Comparison of ENCODE assay signal across 24 mouse cellular contexts in genomic region chr1:174700871-174701270, GRCm38 (mm10).
DNase-seq lines count a peak whose midpoint lies in the region; ATAC-seq and TF ChIP-seq lines count a peak whose summit lies in the region.
"Had no signal": no experiment of that assay in that cellular context is flagged by ENCODE, and none has a peak within 500 bp of the region (broad histone marks: within the 10 kb centered on the region; RNA-seq: fewer than 3 reads in every experiment).

No protein-coding gene starts in this region.

- TF ChIP-seq CTCF in lung, embryonic 14.5 days (IDR thresholded peaks at IDR 0.05; ENCODE audit: low read depth): no peak

- H3K9me3 ChIP-seq in lung, embryonic 14.5 days (ENCODE audit: low read depth, low read length): no peaks in the 10 kb centered on the region
- no peaks in the 10 kb centered on the region for H3K9me3 ChIP-seq in lung, embryonic 16.5 days (ENCODE audit: control insufficient read depth, low read length)
- H3K9me3 ChIP-seq: embryonic facial prominence, embryonic 13.5 days; embryonic facial prominence, embryonic 15.5 days; forebrain, embryonic 10.5 days; forebrain, embryonic 12.5 days had no signal

- peaks cover 14% of the 10 kb centered on the region for H3K4me1 ChIP-seq in lung, embryonic 14.5 days (ENCODE audit: insufficient read depth)
- H3K4me1 ChIP-seq in lung, embryonic 16.5 days (replicated peaks; ENCODE audit: control insufficient read depth, insufficient read depth, low read length): peaks cover 14% of the 10 kb centered on the region; the same call in 1 of the 2 replicates
- H3K4me1 ChIP-seq: embryonic facial prominence, embryonic 15.5 days; forebrain, embryonic 10.5 days; forebrain, embryonic 12.5 days had no signal

- no peaks in the 10 kb centered on the region for H3K27me3 ChIP-seq in lung, embryonic 14.5 days (ENCODE audit: insufficient read depth, low read length)
- H3K27me3 ChIP-seq in lung, embryonic 16.5 days (ENCODE audit: control insufficient read depth, insufficient read depth, low read depth, low read length): no peaks in the 10 kb centered on the region
- H3K27me3 ChIP-seq: embryonic facial prominence, embryonic 13.5 days; embryonic facial prominence, embryonic 15.5 days; forebrain, embryonic 12.5 days had no signal

- no peak overlapping the region for H3K27ac ChIP-seq in lung, embryonic 14.5 days (ENCODE audit: low read depth)
- H3K27ac ChIP-seq in lung, embryonic 16.5 days (ENCODE audit: low read length): no peak overlapping the region
- H3K27ac ChIP-seq: embryonic facial prominence, embryonic 13.5 days; embryonic facial prominence, embryonic 15.5 days; forebrain, embryonic 10.5 days; forebrain, embryonic 12.5 days had no signal

- no peak overlapping the region for H3K9ac ChIP-seq in lung, embryonic 14.5 days
- no peak overlapping the region for H3K9ac ChIP-seq in lung, embryonic 16.5 days (ENCODE audit: low read length)
- H3K9ac ChIP-seq: embryonic facial prominence, embryonic 13.5 days; embryonic facial prominence, embryonic 15.5 days; forebrain, embryonic 12.5 days had no signal

- no peak overlapping the region for H3K4me2 ChIP-seq in lung, embryonic 14.5 days
- H3K4me2 ChIP-seq in lung, embryonic 16.5 days (ENCODE audit: low read depth, low read length): no peak overlapping the region
- H3K4me2 ChIP-seq: embryonic facial prominence, embryonic 13.5 days; embryonic facial prominence, embryonic 15.5 days; forebrain, embryonic 12.5 days had no signal

- WGBS in lung, embryonic 14.5 days: 66% methylated on average over 5 of the region's 5 CpGs
- WGBS in lung, embryonic 16.5 days: 51% methylated on average over 5 of the region's 5 CpGs

- ATAC-seq in lung, embryonic 14.5 days (ENCODE audit: insufficient read depth): peak; percentile 40
- ATAC-seq in lung, embryonic 16.5 days (ENCODE audit: low read depth): peak; percentile 64
- ATAC-seq: forebrain, embryonic 14.5 days; forebrain, embryonic 16.5 days had no signal

- no peaks in the 10 kb centered on the region for H3K36me3 ChIP-seq in lung, embryonic 14.5 days (ENCODE audit: insufficient read depth)
- no peaks in the 10 kb centered on the region for H3K36me3 ChIP-seq in lung, embryonic 16.5 days (ENCODE audit: control insufficient read depth, insufficient read depth, low read length)
- H3K36me3 ChIP-seq: embryonic facial prominence, embryonic 13.5 days; embryonic facial prominence, embryonic 15.5 days had no signal

- peak; percentile 65 for DNase-seq in lung, embryonic 14.5 days
- no peak for DNase-seq in lung, postnatal 4 days
- no peak for DNase-seq in lung, adult 18-20 months
- peak; percentile 10 for DNase-seq in lung, postnatal 36 days
- no peak for DNase-seq in lung, postnatal 25 days (ENCODE audit: low spot score)
- no peak for DNase-seq in Muller cell, postnatal 12 days (ENCODE audit: inconsistent ontology term)
- DNase-seq: adrenal gland, adult 2 months; adrenal gland, postnatal 10 days; adrenal gland, postnatal 25 days; cerebellum, adult 11 months; cerebellum, adult 18-20 months; cerebellum, adult 8-10 months; cerebellum, adult 9-11 months; cerebellum, postnatal 14 days; cerebellum, postnatal 36 days; embryo, embryonic 11 days had no signal

- no peak overlapping the region for H3K4me3 ChIP-seq in lung, embryonic 14.5 days (ENCODE audit: low read depth, low read length)
- H3K4me3 ChIP-seq in lung, embryonic 16.5 days (ENCODE audit: low read length): no peak overlapping the region
- H3K4me3 ChIP-seq: embryonic facial prominence, embryonic 13.5 days; embryonic facial prominence, embryonic 15.5 days; erythroblast, embryonic 14.5 days; forebrain, embryonic 10.5 days; forebrain, embryonic 12.5 days had no signal

Comparison
In these comparisons a context has a peak if more than half of its experiments do, and no peak if none do; other contexts are left out.
1. DNase-seq: peak in lung, embryonic 14.5 days (single experiment) and lung, postnatal 36 days (single experiment); none in lung, postnatal 4 days (0 of 2), lung, adult 18-20 months (0 of 2), lung, postnatal 25 days (single experiment) and Muller cell, postnatal 12 days (single experiment).